Mouse (Mus musculus) common myeloid progenitor, adult 5-6 weeks (primary cell): Measurements from ENCODE around the gene Myo3b. TPM values are rescaled to one million over a fixed set of nuclear protein-coding genes. Genes with fewer than 3 reads are reported as not detected.
A peak's percentile ranks its signal among the peaks of the same experiment; 100 is the strongest.

Experiments
- ATAC-seq: replicated peaks from 2 replicates; pipeline ENCODE4 v1.8.0; 2016; ENCODE audit warnings: low read depth, mild to moderate bottlenecking, moderate TSS enrichment, inconsistent platforms; ENCODE audit not compliant: poor library complexity, severe bottlenecking
- total RNA-seq: library from RNA; stranded (forward); fragments of 200-1000, 187-1606 nt; gene quantifications from 2 replicates; pipeline ENCODE4 v1.2.3, GENCODE M21; 2017

Myo3b gene
- total RNA-seq, 1 experiment from 2014 or later: not detected

DNA sequence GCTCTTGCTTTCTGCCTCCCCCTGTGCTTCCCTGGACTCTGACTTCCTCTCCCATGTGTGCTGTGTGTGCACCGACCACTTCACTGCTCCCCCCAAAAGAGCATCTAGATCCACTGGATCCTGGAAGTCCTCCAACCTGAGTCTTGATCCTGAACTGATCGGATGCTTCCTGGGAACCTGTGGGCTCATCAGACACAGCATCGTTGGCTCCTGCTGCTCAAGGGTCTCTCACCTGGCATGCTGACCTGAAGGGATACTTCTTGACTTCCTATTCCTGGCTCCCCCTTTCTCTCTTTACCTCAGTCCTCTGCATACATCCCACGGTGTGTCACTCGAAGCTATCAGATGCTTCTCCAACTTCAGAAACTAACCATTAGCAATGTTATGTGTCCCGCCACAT lies 26.2 kb downstream of the Myo3b start:
- no peak for ATAC-seq

DNA sequence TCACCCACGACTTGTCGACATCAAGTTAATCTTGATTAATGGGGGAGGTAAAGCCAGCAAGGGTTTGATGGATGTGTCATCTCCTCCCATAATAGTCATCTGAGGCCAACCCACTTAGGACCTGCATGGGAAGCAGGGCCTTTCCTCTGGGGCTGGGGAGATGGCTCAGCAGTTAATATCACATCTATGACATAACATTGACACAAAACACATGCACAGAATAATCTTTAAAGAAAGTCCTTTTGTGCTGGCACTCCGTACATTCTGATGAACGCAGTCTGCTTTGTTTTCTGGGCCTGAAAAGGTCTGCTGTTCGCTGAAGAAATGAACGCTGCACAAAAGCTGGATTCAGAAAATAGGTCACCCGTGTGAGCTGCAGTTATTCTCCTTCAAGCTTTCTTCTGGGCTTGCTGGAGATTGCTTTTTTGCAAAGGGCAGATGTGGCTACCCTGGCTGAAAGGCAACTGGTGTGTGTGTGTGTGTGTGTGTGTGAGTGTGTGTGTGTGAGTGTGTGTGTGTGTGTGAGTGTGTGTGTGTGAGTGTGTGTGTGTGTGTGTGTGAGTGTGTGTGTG lies 26.9 kb downstream of the Myo3b start:
- ATAC-seq: no peak

DNA sequence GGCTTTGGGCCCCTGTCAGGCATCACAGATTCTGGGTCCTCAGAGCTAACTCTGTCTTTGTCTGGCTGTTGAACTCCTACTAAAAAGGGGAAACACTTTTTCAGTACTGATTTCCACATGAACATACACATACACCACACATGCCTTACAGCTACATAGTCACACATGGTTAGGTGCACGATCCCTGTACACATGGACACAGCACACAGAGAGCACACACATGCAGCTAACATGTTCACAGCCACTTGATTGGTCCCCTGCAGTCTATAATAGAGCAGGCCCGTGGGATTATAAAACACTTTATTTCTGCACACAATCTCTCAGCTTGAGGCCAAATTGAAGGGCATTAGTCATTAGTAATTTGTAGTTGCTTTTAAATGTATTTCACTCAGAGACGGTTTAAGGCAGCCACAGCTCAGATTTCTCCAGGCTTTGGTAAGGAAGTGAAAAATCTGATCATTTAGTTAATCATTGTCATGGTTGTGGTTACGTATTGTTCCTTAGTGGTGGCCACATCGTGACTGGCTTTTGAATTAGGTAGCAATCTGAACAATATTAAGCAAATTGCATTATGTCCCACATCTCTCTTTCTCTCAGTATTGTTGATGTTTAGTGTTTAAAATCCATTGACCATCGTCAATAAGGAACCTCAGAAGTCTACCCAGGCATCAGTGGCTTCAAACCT lies 27.6 kb downstream of the Myo3b start:
- ATAC-seq: no peak

DNA sequence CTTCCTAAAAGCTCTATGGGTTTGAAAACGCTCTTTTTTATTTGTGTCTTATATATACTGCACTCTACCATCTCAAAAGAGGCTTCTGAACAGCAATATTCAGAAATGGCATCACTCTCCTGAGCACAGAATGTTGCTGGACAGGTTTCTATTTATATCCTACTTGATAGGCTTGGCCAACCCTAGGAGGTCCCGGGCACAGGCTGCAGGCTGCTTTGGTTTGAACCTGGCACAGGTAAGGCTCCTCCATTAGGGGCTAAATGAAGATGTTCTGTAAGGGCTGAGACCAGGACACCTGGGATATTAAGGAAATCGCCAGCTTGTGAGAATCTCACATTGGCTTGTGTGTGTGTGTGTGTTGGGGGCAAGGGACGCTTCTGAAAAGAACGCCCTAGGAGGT lies 30.9 kb downstream of the Myo3b start:
- ATAC-seq: no peak

DNA sequence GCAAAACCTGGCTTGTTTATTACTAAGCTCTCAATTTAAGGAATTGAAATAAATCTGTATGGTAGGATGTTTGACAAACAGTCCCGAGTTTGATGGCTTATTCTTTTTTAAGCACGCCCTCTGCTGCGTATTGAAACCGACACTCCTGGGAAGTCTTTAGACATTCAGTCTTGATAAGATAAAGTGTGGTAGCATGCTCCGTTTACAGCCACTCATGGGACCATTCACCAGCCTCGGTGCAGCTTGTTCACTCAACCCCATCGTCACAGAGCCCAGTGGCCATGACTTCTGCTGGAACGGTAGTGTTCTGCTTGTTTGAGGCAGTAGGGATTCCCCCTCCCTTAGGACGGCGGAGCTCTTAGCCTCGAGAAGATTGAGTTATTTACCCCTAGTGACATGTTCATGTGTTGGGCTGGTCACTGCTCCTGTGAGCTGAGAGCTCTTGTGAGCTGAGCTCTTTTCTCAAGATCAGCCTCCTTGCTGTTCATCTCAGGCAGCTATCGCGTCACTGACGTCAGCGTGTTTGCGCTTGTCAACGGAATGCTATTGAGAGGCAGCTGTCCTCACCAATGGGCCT lies 44.6 kb downstream of the Myo3b start:
- no peak for ATAC-seq

DNA sequence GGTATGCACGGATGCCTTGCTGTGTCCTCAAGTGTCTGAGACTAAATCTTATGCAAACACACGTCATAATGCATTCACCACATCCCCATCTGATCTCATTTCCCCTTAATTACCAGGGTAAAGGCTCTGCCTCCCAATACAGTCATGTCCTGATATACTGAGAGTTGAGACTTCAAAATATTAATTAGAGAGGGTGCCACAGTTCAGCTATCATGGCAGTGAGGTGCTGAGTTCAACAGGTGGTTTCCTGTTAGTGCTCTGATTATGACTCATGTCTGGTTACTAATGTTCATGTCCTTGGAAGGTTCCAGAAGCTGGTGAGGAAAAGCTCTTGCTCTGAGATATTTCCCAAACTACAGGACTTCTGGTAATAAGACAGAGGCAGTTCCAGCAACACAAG lies 52.3 kb downstream of the Myo3b start:
- ATAC-seq: peak; percentile 71

DNA sequence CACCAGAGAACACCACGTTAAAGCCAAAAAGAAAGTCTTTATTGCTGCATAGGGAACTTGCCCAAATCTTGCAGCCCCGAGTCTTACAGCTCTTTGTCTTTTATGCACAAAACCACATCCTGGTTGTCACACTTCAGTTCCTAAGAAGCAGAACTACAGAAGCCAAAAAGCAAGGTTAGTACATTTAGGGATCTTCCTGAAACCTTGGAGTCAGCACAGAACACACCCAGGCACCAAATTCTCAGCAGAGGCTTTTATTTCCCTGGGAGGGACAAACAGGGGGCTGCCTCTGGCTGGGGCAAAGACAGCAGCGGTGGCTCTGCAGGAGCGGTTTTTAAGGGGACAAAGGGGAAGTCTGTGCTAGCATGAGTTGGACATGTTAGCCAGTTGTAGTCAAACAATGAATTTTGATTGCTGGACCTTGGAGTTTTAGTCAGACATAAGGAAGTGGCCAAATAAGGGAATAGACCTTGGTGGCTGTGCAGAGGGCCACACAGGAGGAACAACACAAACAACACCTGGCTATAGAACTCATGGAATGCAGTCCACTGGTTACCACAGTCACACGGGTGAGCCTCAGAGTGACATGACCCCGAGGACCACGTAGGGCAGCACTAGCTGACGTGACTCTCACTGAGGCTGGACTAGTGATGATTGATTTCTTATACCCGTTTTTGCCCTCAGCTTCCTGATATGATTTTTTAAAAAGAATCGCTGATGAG lies 53.0 kb downstream of the Myo3b start:
- peak; percentile 72 for ATAC-seq

DNA sequence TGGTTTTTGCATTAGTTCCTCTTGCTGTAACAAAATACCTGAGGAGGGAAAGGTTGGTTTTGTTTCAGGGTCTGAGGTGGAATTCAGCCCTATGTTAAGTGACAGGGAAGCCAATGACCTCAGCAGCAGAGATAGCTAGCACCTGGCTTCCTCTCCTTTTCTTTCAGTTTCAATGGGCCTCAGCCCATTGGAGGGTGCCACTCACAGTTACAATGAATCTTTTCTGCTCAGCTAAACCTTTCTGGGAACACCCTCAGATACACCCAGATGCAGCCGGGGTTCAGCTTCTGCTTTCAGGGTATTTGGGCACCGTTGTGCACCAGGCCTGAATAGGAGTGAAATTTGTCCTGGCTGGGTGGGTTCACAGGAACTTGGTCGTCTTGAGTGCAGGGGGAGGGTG lies 53.7 kb downstream of the Myo3b start:
- peak; percentile 46 for ATAC-seq

DNA sequence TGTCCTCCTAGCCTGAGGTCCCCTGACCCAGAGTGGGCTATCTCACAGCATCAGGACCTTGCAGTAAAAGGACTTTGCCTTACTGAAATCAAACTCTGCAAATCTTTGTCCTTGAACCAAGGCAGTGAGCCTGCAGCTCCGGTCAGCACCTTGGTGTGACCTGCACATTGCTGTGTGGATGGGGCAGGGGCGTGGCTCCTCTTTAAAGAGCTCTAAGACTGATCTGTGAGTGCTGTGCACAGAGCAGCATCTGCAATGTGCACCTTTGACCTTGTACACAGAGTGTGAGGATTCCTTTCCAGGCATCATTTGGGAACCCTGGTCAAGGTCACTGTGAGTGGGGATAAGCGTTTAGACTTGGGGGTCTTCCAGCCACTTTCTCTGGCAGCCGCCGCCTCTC lies 55.5 kb downstream of the Myo3b start:
- ATAC-seq: no peak

DNA sequence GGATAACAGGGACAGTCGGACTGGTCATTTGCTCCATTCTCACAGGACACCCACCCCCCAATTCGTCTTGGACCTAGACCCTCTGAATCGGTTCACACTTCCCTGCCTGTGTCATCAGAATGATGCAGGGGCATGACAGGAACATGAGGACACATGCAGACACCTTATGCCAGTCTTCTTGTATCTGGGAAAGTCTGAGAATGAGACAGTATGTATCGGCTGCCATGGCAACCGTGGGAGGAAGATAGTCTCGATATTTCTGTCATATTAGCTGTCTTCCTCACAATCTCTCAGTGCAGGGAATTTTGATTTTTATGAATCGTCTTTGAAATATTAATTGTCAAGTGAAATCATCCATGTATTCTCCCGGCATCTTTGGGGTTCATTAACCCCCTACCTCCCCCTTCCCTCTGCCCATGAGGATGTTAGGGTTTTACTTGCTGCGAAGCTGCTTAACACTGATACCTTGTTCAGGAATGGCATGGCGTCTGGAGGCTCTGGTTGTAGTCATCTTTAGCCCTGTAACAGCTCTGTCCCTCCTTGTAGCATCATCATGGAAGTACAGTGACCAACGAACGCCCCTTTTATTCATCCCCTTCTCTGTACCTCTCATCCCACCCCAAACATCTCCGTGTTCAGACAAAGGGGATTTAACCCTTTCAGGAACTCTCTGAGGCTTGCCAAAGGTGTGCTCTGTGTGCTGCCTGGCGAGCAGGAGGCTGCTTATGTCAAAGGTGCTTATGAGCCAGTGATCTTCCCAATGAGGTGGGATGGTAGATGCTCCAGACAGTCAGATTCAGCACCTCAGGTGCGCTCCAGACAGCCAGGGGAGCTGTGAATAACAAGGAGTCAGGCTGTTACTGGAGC lies 58.5 kb downstream of the Myo3b start:
- no peak for ATAC-seq

DNA sequence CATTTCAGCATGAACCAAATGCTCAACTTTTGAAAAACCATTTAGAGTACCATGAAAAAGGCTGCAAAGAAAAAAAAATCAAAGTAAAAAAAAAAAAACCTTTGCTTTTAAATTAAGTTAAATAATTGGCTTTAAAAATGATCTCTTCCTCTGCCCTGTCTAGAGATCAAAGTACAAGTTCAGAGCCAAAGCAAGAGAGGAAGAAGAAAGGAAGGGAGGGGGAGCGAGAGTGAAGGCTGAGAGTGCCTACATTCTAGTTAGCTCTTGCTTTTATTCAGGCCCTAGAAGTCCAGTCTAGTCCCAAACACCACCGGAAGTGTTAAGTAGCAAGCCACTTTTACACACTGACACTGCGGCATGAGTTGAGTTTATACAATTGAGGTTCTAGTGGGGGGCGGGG lies 60.5 kb downstream of the Myo3b start:
- ATAC-seq: no peak

DNA sequence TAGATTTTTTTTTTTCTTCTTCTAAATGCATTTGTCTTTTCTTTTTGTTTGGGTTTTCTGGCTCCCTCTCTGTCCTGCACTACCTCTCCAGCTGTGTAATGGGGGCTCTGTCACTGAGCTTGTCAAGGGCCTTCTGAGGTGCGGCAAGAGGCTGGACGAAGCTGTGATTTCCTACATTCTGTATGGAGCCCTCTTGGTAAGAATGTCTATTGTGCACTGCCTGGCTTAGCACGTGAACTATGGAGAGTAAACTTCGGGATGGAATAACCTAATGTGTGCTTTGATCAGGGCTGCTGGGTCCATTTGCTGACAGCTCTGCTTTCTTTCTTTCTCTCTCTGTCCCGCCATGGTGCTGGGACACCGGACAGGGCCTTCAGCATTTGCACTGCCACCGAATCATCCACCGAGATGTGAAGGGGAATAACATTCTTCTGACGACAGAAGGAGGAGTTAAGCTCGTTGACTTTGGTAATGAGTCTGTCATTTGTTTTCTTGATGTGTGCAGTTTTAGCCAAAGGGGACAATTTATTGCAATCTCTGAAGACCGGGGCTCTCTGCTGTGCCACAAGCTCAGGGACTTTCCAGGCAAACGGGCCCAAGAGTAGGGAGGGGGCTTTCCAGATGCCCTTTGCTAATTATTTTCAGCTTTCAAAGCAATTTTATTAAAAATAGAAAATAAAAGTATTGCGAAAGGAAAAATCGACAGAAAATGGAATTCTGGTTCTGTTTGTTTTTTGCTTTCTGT lies 66.5 kb downstream of the Myo3b start:
- ATAC-seq: no peak

DNA sequence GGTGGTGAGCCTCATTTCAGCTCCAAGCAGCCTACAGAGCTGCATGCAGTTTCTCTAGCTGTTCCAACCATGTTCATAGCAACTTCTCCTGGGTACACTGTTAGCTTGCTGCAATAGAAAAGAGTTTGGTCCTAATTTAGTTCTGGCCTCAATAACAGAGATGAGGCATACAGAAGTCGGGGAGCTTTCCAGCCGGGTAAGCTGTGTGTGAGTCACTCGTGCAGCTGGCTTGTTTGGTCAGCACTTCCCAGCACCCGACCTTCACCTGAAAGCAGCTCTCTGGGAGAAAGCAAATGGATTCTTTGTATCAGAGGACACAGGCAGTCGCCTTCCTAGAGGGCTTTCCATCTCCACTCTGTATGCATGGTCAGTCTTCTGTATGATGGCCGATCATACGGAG lies 70.1 kb downstream of the Myo3b start:
- ATAC-seq: no peak

DNA sequence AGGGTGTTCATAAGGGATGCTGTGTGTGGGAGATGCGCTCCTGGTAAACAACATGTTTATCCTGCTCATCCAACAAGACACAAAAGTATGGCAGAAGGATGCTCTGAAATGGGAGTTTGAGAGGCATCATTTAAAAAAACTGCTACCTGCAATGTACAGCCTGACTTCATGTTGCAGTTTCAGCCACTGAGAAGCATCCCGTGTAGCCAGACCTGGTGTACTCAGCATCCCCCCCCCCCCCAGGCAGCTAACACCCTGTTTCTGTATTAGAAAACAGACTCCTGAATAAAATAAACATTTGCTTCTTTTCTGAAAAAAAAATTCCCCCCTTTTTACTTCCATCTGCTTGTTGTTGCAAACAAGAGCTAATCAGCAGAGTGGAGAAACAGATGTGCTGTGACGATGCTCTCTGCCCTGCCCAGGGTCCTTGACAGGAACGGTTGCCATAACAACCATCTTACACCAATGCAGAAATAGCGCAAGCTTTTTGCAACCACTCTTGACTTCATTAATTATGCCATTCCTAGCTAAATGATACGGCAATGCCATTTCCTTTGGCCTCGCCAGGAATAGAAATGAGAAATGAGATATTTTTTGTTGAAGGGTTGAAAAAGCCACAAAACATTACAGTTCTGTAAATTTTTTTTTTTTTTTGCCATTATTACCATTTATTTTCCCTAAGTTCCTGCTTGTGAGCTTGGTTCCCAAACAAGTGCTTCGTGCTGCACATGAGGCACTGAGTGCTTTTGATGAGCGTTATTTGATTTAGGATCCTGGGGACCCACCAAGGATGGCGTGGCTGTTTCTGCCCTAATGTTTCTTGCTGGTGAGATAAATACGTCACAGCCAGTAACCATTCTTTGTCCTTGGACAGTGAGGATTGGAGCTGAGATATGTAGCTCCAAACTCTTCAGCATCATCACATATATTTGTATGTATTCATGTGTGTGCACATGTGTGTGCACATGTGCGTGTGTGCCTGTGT lies 75.2 kb downstream of the Myo3b start:
- ATAC-seq: peak; percentile 58

DNA sequence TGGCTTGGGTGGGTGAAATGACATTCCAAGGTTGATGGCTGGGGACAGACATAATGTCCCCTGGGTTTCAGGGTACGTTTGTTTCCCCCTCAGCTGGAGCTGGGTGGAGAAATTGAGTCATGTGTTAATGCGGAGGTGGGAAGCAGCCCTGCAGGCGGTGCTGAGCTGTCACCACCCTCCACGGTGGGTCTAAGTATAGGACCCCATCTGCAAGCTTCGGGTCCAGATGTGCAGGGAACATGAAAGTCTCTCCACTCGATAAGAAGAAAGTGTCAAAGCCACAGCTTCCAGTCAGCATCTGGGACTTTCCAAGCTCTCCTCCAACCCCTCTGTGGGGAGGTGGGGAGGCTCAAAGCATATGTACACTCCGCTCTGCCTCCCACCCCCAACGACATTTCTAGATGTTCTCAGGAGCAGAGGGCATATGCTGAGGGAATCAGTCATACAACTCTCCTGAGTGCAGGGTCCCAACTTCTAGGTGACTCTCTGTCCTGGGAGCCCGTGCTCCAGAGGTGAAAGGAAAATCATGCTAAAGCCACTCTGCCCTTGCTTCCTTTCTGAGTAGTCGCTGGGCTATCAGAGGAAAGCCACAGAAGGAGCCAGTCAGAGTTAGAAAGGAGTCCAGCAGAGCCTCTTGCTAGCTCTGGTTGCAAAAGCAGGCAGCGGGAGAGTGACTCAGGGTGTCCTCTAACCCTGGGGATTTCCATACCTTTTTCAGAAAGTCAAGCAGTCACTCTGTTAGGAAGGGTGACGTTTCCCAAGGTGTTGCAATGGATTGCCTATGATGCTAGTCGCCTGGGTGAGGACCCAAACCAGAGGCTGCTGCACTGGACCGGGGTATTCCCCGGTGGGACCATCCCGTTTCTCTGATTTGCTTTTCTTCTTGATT lies 79.7 kb downstream of the Myo3b start:
- no peak for ATAC-seq

DNA sequence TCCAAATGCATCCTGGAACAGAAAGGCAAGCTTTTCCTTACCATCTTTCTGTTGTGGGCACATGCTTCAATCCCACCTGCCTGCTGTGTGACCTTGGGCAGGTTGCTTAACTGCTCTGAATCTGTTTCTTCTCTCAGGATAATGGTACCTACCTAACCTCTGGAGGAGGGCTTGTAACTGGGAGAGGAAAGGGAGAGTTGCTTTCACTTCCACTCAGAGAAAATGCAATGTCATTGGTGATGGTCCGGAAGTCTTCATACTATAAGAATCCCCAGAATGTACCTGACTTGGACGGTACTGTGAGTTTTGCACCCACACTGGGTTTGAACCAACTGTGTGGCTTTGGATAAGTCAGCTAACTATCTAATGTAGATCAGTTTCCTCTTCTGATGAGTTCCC lies 80.3 kb downstream of the Myo3b start:
- no peak for ATAC-seq

DNA sequence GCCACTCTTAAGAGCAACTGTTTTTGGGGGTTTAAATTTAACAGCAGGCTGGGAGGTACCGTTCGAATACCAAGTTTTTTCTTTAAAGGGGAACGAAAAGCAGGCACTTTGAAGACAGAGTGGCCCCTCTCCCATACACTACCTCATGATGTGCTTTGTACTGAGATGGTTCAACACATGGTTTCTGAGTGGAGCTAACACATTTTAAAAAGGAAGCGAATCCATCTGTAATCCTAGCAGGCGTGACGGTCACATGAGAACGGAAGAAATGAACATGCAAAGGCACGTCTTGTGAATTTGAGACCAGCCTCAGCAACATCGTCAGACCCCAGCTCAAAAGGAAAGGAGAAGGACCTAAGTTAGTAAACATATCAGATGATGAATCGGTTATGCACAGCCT lies 87.4 kb downstream of the Myo3b start:
- ATAC-seq: no peak

DNA sequence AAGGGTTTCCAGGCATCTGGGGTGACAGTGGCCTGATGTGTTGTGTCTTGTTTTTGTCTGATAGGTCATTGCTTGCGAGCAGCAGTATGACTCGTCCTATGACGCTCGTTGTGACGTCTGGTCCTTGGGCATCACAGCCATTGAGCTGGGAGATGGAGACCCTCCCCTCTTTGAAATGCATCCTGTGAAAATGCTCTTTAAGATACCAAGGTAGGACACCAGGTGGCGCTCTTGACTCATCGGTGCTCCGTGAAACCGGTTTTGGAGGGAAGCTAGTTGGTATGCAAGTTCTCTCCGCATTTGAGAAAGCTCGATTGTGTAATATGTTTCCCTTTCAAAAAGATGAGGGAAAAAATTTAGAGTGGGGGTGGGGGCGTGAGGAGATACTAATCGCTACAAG lies 87.9 kb downstream of the Myo3b start:
- peak; percentile 90 for ATAC-seq
